Mouse (Mus musculus): Measurements from ENCODE around the gene Sugct. TPM values are rescaled to one million over a fixed set of nuclear protein-coding genes. Genes with fewer than 3 reads are reported as not detected.

The Sugct gene
- total and polyA plus RNA-seq, 3 experiments, result 1.0 to 3.0 TPM; not detected in 1

- peaks cover 0 to 4% of the 10 kb centered on the region in 2 experiments; a peak in 3 of 4 replicates for H3K4me1 ChIP-seq (ENCODE audit: control insufficient read depth in 1 of 2, insufficient read depth in 2 of 2, low read length in 2 of 2)
- H3K4me3 ChIP-seq (ENCODE audit: control insufficient read depth in 1 of 2, insufficient read depth in 1 of 2, low read depth in 2 of 2, low read length in 2 of 2), result no peak overlapping the region
- H3K9me3 ChIP-seq (replicated peaks; ENCODE audit: insufficient read depth, low read length), result no peaks in the 10 kb centered on the region
- H3K9ac ChIP-seq (ENCODE audit: control insufficient read depth, low read depth, low read length, poor library complexity, severe bottlenecking), result no peak overlapping the region
- peaks cover 0 to 9% of the 10 kb centered on the region in 2 experiments; a peak in 2 of 4 replicates for H3K36me3 ChIP-seq (ENCODE audit: control insufficient read depth in 1 of 2, insufficient read depth in 2 of 2, low read length in 2 of 2)
- no peak overlapping the region for H3K27ac ChIP-seq (ENCODE audit: control insufficient read depth, low read depth, low read length)
- H3K27me3 ChIP-seq (ENCODE audit: control insufficient read depth in 1 of 2, insufficient read depth in 2 of 2, low read length in 2 of 2), result no peaks in the 10 kb centered on the region
- H3K79me2 ChIP-seq (ENCODE audit: control insufficient read depth, insufficient read depth, low read length, poor library complexity), result peaks cover 3% of the 10 kb centered on the region; the same call in 1 of the 2 replicates
- TF ChIP-seq BHLHE40 (IDR thresholded peaks at IDR 0.05; ENCODE audit: borderline replicate concordance, low read depth, low read length), result no peak
- DNase-seq (ENCODE audit: low read depth, low spot score), result no peak
Observed at GRCm38 (mm10) chr13:17689461-17689860, 5.9 kb downstream of the Sugct start.

- no peak overlapping the region for H3K9ac ChIP-seq (ENCODE audit: control insufficient read depth, low read depth, low read length, poor library complexity, severe bottlenecking)
- no peak overlapping the region for H3K4me3 ChIP-seq (ENCODE audit: control insufficient read depth in 1 of 2, insufficient read depth in 1 of 2, low read depth in 2 of 2, low read length in 2 of 2)
- no peaks in the 10 kb centered on the region for H3K36me3 ChIP-seq (ENCODE audit: control insufficient read depth in 1 of 2, insufficient read depth in 2 of 2, low read length in 2 of 2)
- DNase-seq (ENCODE audit: low read depth, low spot score), result no peak
- TF ChIP-seq RAD21 (IDR thresholded peaks at IDR 0.05; ENCODE audit: low read depth, low read length) (no peak), E2F4 (IDR thresholded peaks at IDR 0.05; ENCODE audit: borderline replicate concordance, low read depth, low read length) (no peak), SMC3 (IDR thresholded peaks at IDR 0.05; ENCODE audit: low read depth, low read length) (no peak), JUND (IDR thresholded peaks at IDR 0.05; ENCODE audit: low read depth, low read length) (no peak), MYB (IDR thresholded peaks at IDR 0.05; ENCODE audit: low read depth, low read length) (no peak), BHLHE40 (IDR thresholded peaks at IDR 0.05; ENCODE audit: borderline replicate concordance, low read depth, low read length) (no peak)
- H3K27ac ChIP-seq (ENCODE audit: control insufficient read depth, low read depth, low read length), result no peak overlapping the region
- no peaks in the 10 kb centered on the region for H3K79me2 ChIP-seq (ENCODE audit: control insufficient read depth, insufficient read depth, low read length, poor library complexity)
- H3K9me3 ChIP-seq (replicated peaks; ENCODE audit: insufficient read depth, low read length), result no peaks in the 10 kb centered on the region
- H3K27me3 ChIP-seq (ENCODE audit: control insufficient read depth in 1 of 2, insufficient read depth in 2 of 2, low read length in 2 of 2), result no peaks in the 10 kb centered on the region; a peak in 2 of 4 replicates
- no peaks in the 10 kb centered on the region for H3K4me1 ChIP-seq (ENCODE audit: control insufficient read depth in 1 of 2, insufficient read depth in 2 of 2, low read length in 2 of 2)
Observed at GRCm38 (mm10) chr13:17671122-17671521, 24.2 kb downstream of the Sugct start.

GRCm38 (mm10) chr13:17667380-17667779, 28.0 kb downstream of the Sugct start:
- no peak for TF ChIP-seq TCF12 (IDR thresholded peaks at IDR 0.05; ENCODE audit: low read depth, low read length)
- no peak for TF ChIP-seq BHLHE40 (IDR thresholded peaks at IDR 0.05; ENCODE audit: borderline replicate concordance, low read depth, low read length)
- TF ChIP-seq NRF1 (IDR thresholded peaks at IDR 0.05; ENCODE audit: insufficient read depth, low read depth, low read length, poor library complexity, severe bottlenecking), result no peak
- no peak for TF ChIP-seq MAX (IDR thresholded peaks at IDR 0.05; ENCODE audit: low read length)
- TF ChIP-seq MAFK (IDR thresholded peaks at IDR 0.05; ENCODE audit: borderline replicate concordance, low read depth, low read length), result no peak
- TF ChIP-seq MXI1 (IDR thresholded peaks at IDR 0.05; ENCODE audit: low read depth, low read length), result no peak
- no peak for TF ChIP-seq EP300 (IDR thresholded peaks at IDR 0.05; ENCODE audit: low read depth in 1 of 2, low read length in 2 of 2)
- TF ChIP-seq ZNF384 (IDR thresholded peaks at IDR 0.05; ENCODE audit: low read depth, low read length), result no peak
- no peak for TF ChIP-seq CHD2 (IDR thresholded peaks at IDR 0.05; ENCODE audit: low read length)
- H3K36me3 ChIP-seq (ENCODE audit: control insufficient read depth in 1 of 2, insufficient read depth in 2 of 2, low read length in 2 of 2), result no peaks in the 10 kb centered on the region
- no peak for DNase-seq (ENCODE audit: low read depth, low spot score)
- no peaks in the 10 kb centered on the region; a peak in 1 of 4 replicates for H3K27me3 ChIP-seq (ENCODE audit: control insufficient read depth in 1 of 2, insufficient read depth in 2 of 2, low read length in 2 of 2)
- H3K4me3 ChIP-seq (ENCODE audit: control insufficient read depth in 1 of 2, insufficient read depth in 1 of 2, low read depth in 2 of 2, low read length in 2 of 2), result no peak overlapping the region
- no peak overlapping the region for H3K9ac ChIP-seq (ENCODE audit: control insufficient read depth, low read depth, low read length, poor library complexity, severe bottlenecking)
- H3K79me2 ChIP-seq (ENCODE audit: control insufficient read depth, insufficient read depth, low read length, poor library complexity), result no peaks in the 10 kb centered on the region
- H3K4me1 ChIP-seq (ENCODE audit: control insufficient read depth in 1 of 2, insufficient read depth in 2 of 2, low read length in 2 of 2), result no peaks in the 10 kb centered on the region
- H3K9me3 ChIP-seq (replicated peaks; ENCODE audit: insufficient read depth, low read length), result no peaks in the 10 kb centered on the region
- no peak overlapping the region for H3K27ac ChIP-seq (ENCODE audit: control insufficient read depth, low read depth, low read length)
